Mouse (Mus musculus) ES-Bruce4 (cell line): ENCODE data around the gene Spon2.

Experiments
- CTCF ChIP-seq: IDR thresholded peaks from one replicate; pipeline ENCODE4 v1.8.1; 2011; ENCODE audit warnings: low read depth, low read length
- EP300 ChIP-seq: IDR thresholded peaks from 2 replicates; pipeline ENCODE4 v1.6.1; 2011; ENCODE audit warnings: low read depth, low read length; ENCODE audit not compliant: insufficient read depth
- POLR2A ChIP-seq: IDR thresholded peaks from one replicate; pipeline ENCODE4 v1.8.1; 2011; ENCODE audit warnings: low read length; ENCODE audit not compliant: insufficient read depth

- TF ChIP-seq EP300 = no peak
- no peak for TF ChIP-seq CTCF
- TF ChIP-seq POLR2A = no peak
Observed at GRCm38 (mm10) chr5:33220350-33221044, 2.2 kb upstream of the Spon2 start.
